Mouse (Mus musculus): ENCODE results near the gene Gas2l1. TPM values are rescaled to one million over a fixed set of nuclear protein-coding genes. Genes with fewer than 3 reads are reported as not detected.

Gene Gas2l1
- polyA plus RNA-seq, 1 experiment from 2014 or later = 14.4 TPM

Small RNA genes lying within 50 kb of the gene (microRNA-seq; reads per million reads assigned to microRNA genes)
- not detected for gene Gm47296

Other genes starting within 250 kb of the Gas2l1 start
- 44.9 and 56.2 TPM in 2 replicates for gene Nf2, start 215.8 kb downstream of the Gas2l1 start, polyA plus RNA-seq (2014; fragmentation: Nextera tagmentation; extraction: Ambion mirVana)
- gene Nipsnap1, start 191.4 kb downstream of the Gas2l1 start, polyA plus RNA-seq (2014; fragmentation: Nextera tagmentation; extraction: Ambion mirVana) = 119 and 122 TPM in 2 replicates
- 72.8 and 77.5 TPM in 2 replicates for gene Thoc5, start 170.0 kb downstream of the Gas2l1 start, polyA plus RNA-seq (2014; fragmentation: Nextera tagmentation; extraction: Ambion mirVana)
- gene Nefh, start 117.3 kb downstream of the Gas2l1 start, polyA plus RNA-seq (2014; fragmentation: Nextera tagmentation; extraction: Ambion mirVana) = 0.75 and 1.0 TPM in 2 replicates
- 58.4 and 75.5 TPM in 2 replicates for gene Ap1b1, start 78.5 kb downstream of the Gas2l1 start, polyA plus RNA-seq (2014; fragmentation: Nextera tagmentation; extraction: Ambion mirVana)
- gene Rasl10a, start 7.2 kb downstream of the Gas2l1 start, polyA plus RNA-seq (2014; fragmentation: Nextera tagmentation; extraction: Ambion mirVana) = 0.25 and 0.53 TPM in 2 replicates
- gene Rhbdd3, start 33.6 kb upstream of the Gas2l1 start, polyA plus RNA-seq (2014; fragmentation: Nextera tagmentation; extraction: Ambion mirVana) = 28.9 and 31.8 TPM in 2 replicates
- gene Ewsr1, start 33.9 kb upstream of the Gas2l1 start, polyA plus RNA-seq (2014; fragmentation: Nextera tagmentation; extraction: Ambion mirVana) = 433 and 469 TPM in 2 replicates
- gene Emid1, start 86.9 kb upstream of the Gas2l1 start, polyA plus RNA-seq (2014; fragmentation: Nextera tagmentation; extraction: Ambion mirVana) = 13.0 and 15.1 TPM in 2 replicates
- 2.6 and 3.3 TPM in 2 replicates for gene Kremen1, start 196.2 kb upstream of the Gas2l1 start, polyA plus RNA-seq (2014; fragmentation: Nextera tagmentation; extraction: Ambion mirVana)